Mouse (Mus musculus): ENCODE measurements around the gene Ccdc185. TPM values are rescaled to one million over a fixed set of nuclear protein-coding genes. Genes with fewer than 3 reads are reported as not detected.

Ccdc185 gene
- polyA plus RNA-seq, 1 experiment from 2014 or later, result not detected

- no peak overlapping the region for H3K27ac ChIP-seq (ENCODE audit: low read length)
- no peak overlapping the region for H3K9ac ChIP-seq (replicated peaks; ENCODE audit: low read length)
- H3K4me2 ChIP-seq (replicated peaks; ENCODE audit: low read depth, low read length), result no peak overlapping the region
- H3K36me3 ChIP-seq (ENCODE audit: insufficient read depth, low read length), result no peaks in the 10 kb centered on the region
- no peak overlapping the region for H3K4me3 ChIP-seq (ENCODE audit: low read length)
- H3K4me1 ChIP-seq (ENCODE audit: insufficient read depth, low read length), result no peaks in the 10 kb centered on the region; the same call in 1 of the 2 replicates
- H3K9me3 ChIP-seq (ENCODE audit: low read length), result no peaks in the 10 kb centered on the region
- WGBS, result 83% methylated on average over 8 of the region's 8 CpGs
- ATAC-seq (ENCODE audit: low FRiP score, low TSS enrichment), result no peak
- no peaks in the 10 kb centered on the region for H3K27me3 ChIP-seq (ENCODE audit: insufficient read depth, low read length)
Observed at GRCm38 (mm10) chr1:182753694-182754093, 4.7 kb upstream of the Ccdc185 start.

DNA sequence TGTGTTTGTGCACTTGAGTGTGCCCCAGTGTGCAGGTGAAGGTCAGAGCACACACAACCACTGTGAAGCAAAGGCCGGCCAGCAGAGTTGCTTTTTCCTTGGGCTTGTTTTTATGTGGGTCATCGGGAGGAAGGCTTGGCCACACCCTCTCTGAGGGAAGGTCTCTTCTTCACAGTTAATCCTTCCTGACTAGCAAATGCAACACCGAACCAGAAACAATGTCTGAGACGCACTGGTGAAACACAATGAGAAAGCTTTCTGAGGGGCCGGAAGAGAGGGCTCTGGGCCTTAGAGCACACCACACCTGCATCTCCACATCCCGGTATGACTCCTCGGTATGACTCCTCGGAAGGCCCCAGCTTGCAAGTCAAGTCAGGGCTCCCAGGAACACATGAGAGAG lies 2.3 kb upstream of the Ccdc185 start:
- Histone ChIP-seq H3K27ac (ENCODE audit: low read length) (no peak overlapping the region), H3K27me3 (ENCODE audit: insufficient read depth, low read length) (no peaks in the 10 kb centered on the region), H3K4me2 (replicated peaks; ENCODE audit: low read depth, low read length) (no peak overlapping the region), H3K4me3 (ENCODE audit: low read length) (no peak overlapping the region), H3K36me3 (ENCODE audit: insufficient read depth, low read length) (no peaks in the 10 kb centered on the region), H3K4me1 (ENCODE audit: insufficient read depth, low read length) (no peaks in the 10 kb centered on the region; the same call in 1 of the 2 replicates), H3K9me3 (ENCODE audit: low read length) (no peaks in the 10 kb centered on the region), H3K9ac (replicated peaks; ENCODE audit: low read length) (no peak overlapping the region)
- WGBS, result 82% methylated on average over 8 of the region's 8 CpGs
- ATAC-seq (ENCODE audit: low FRiP score, low TSS enrichment), result no peak

- no peak overlapping the region for H3K27ac ChIP-seq (ENCODE audit: low read length)
- no peaks in the 10 kb centered on the region for H3K36me3 ChIP-seq (ENCODE audit: insufficient read depth, low read length)
- no peaks in the 10 kb centered on the region for H3K4me1 ChIP-seq (ENCODE audit: insufficient read depth, low read length)
- ATAC-seq (ENCODE audit: low FRiP score, low TSS enrichment), result no peak
- H3K4me2 ChIP-seq (replicated peaks; ENCODE audit: low read depth, low read length), result no peak overlapping the region
- H3K9me3 ChIP-seq (ENCODE audit: low read length), result no peaks in the 10 kb centered on the region
- no peak overlapping the region for H3K9ac ChIP-seq (replicated peaks; ENCODE audit: low read length)
- no peak overlapping the region for H3K4me3 ChIP-seq (ENCODE audit: low read length)
- WGBS, result 88% methylated on average over 17 of the region's 17 CpGs
- H3K27me3 ChIP-seq (ENCODE audit: insufficient read depth, low read length), result no peaks in the 10 kb centered on the region
Observed at GRCm38 (mm10) chr1:182747834-182748233, 1.1 kb downstream of the Ccdc185 start.

DNA sequence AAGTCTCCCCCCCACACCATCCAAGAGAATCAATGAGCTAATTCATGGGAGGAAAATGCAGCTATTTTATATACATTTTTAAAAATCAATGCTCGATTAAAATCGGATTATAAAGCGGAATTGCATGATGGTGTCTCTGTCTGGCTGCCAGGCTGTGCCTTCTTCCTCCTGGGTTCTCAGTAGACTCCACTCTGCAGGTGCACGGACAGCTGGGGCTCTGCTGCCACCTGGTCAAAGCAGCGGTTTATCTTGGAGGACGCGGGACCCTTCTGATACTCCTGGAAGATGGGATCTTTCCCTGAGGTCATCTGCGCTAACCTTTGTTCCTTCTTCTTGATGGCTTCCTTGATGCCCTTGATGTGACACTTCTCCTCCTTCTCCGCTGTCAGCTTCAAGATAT lies 1.9 kb downstream of the Ccdc185 start:
- no peak overlapping the region for H3K4me3 ChIP-seq (ENCODE audit: low read length)
- no peak overlapping the region for H3K4me2 ChIP-seq (replicated peaks; ENCODE audit: low read depth, low read length)
- no peak overlapping the region for H3K27ac ChIP-seq (ENCODE audit: low read length)
- H3K4me1 ChIP-seq (ENCODE audit: insufficient read depth, low read length), result no peaks in the 10 kb centered on the region
- no peaks in the 10 kb centered on the region for H3K9me3 ChIP-seq (ENCODE audit: low read length)
- no peak overlapping the region for H3K9ac ChIP-seq (replicated peaks; ENCODE audit: low read length)
- no peak for ATAC-seq (ENCODE audit: low FRiP score, low TSS enrichment)
- 90% methylated on average over 9 of the region's 9 CpGs for WGBS
- H3K36me3 ChIP-seq (ENCODE audit: insufficient read depth, low read length), result no peaks in the 10 kb centered on the region
- H3K27me3 ChIP-seq (ENCODE audit: insufficient read depth, low read length), result no peaks in the 10 kb centered on the region

GRCm38 (mm10) chr1:182735891-182736290 lies 13.1 kb downstream of the Ccdc185 start:
- no peak overlapping the region for H3K9ac ChIP-seq (replicated peaks; ENCODE audit: low read length)
- H3K36me3 ChIP-seq (ENCODE audit: insufficient read depth, low read length), result no peaks in the 10 kb centered on the region
- no peaks in the 10 kb centered on the region for H3K9me3 ChIP-seq (ENCODE audit: low read length)
- ATAC-seq (ENCODE audit: low FRiP score, low TSS enrichment), result no peak
- H3K4me1 ChIP-seq (ENCODE audit: insufficient read depth, low read length), result peaks cover 11% of the 10 kb centered on the region; the same call in 1 of the 2 replicates
- no peaks in the 10 kb centered on the region for H3K27me3 ChIP-seq (ENCODE audit: insufficient read depth, low read length)
- no peak overlapping the region for H3K4me3 ChIP-seq (ENCODE audit: low read length)
- no peak overlapping the region for H3K27ac ChIP-seq (ENCODE audit: low read length)
- WGBS, result 55% methylated on average over 4 of the region's 4 CpGs
- no peak overlapping the region for H3K4me2 ChIP-seq (replicated peaks; ENCODE audit: low read depth, low read length)

GRCm38 (mm10) chr1:182732695-182733094 lies 16.3 kb downstream of the Ccdc185 start:
- 0 out of 2 replicates have a peak overlapping the region, but pooled peaks have one; percentile 4 for H3K4me2 ChIP-seq (replicated peaks; ENCODE audit: low read depth, low read length)

GRCm38 (mm10) chr1:182729002-182729401 lies 20.0 kb downstream of the Ccdc185 start:
- Histone ChIP-seq H3K27me3 (ENCODE audit: insufficient read depth, low read length) (no peaks in the 10 kb centered on the region), H3K9me3 (ENCODE audit: low read length) (no peaks in the 10 kb centered on the region), H3K4me3 (ENCODE audit: low read length) (no peak overlapping the region), H3K4me1 (ENCODE audit: insufficient read depth, low read length) (0 out of 2 replicates have a peak, but pooled peaks cover 4% of the 10 kb centered on the region), H3K4me2 (replicated peaks; ENCODE audit: low read depth, low read length) (no peak overlapping the region), H3K9ac (replicated peaks; ENCODE audit: low read length) (no peak overlapping the region), H3K27ac (ENCODE audit: low read length) (no peak overlapping the region), H3K36me3 (ENCODE audit: insufficient read depth, low read length) (no peaks in the 10 kb centered on the region)
- ATAC-seq (ENCODE audit: low FRiP score, low TSS enrichment), result no peak
- 73% methylated on average over 9 of the region's 9 CpGs for WGBS

More at GRCm38 (mm10) chr1:182732695-182733094, 16.3 kb downstream of the Ccdc185 start:
- no peaks in the 10 kb centered on the region for H3K9me3 ChIP-seq (ENCODE audit: low read length)
- no peaks in the 10 kb centered on the region for H3K36me3 ChIP-seq (ENCODE audit: insufficient read depth, low read length)
- H3K4me3 ChIP-seq (ENCODE audit: low read length), result no peak overlapping the region
- H3K27me3 ChIP-seq (ENCODE audit: insufficient read depth, low read length), result no peaks in the 10 kb centered on the region
- ATAC-seq (ENCODE audit: low FRiP score, low TSS enrichment), result peak; percentile 71; the same call in 1 of the 2 replicates
- H3K27ac ChIP-seq (ENCODE audit: low read length), result peak overlapping the region; percentile 50
- H3K4me1 ChIP-seq (ENCODE audit: insufficient read depth, low read length), result peaks cover 11% of the 10 kb centered on the region; the same call in 1 of the 2 replicates
- H3K9ac ChIP-seq (replicated peaks; ENCODE audit: low read length), result no peak overlapping the region
- 30% methylated on average over 7 of the region's 7 CpGs for whole genome bisulfite sequencing

DNA sequence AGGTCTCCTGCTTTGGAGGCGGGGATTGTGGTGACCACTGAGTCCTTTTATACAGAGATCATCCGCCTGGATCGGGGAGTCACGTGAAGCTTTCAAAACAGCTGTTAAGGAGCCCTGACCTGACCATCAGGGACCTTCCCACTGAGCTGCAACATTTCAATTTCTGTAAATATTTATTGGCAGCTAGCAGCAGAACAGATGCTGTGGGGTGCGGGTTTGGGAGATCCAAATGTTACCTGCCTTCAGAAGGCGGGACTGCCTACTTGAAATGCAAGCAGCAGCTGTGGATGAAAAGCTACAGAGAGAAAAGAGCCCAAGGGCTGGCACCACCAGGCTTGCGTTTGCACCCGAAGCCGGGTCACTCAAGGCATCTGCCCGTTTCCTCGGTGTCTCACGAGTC lies 21.4 kb downstream of the Ccdc185 start:
- H3K4me3 ChIP-seq (ENCODE audit: low read length), result no peak overlapping the region
- H3K9me3 ChIP-seq (ENCODE audit: low read length), result no peaks in the 10 kb centered on the region
- no peak overlapping the region for H3K4me2 ChIP-seq (replicated peaks; ENCODE audit: low read depth, low read length)
- no peaks in the 10 kb centered on the region for H3K27me3 ChIP-seq (ENCODE audit: insufficient read depth, low read length)
- no peak overlapping the region for H3K27ac ChIP-seq (ENCODE audit: low read length)
- H3K9ac ChIP-seq (replicated peaks; ENCODE audit: low read length), result no peak overlapping the region
- no peak for ATAC-seq (ENCODE audit: low FRiP score, low TSS enrichment)
- 0 out of 2 replicates have a peak, but pooled peaks cover 2% of the 10 kb centered on the region for H3K4me1 ChIP-seq (ENCODE audit: insufficient read depth, low read length)
- no peaks in the 10 kb centered on the region for H3K36me3 ChIP-seq (ENCODE audit: insufficient read depth, low read length)
- 64% methylated on average over 12 of the region's 12 CpGs for WGBS

GRCm38 (mm10) chr1:182714236-182714935 lies 34.6 kb downstream of the Ccdc185 start:
- ATAC-seq (ENCODE audit: low FRiP score, low TSS enrichment), result no peak
- Histone ChIP-seq H3K4me2 (replicated peaks; ENCODE audit: low read depth, low read length) (no peak overlapping the region), H3K4me3 (ENCODE audit: low read length) (no peak overlapping the region), H3K9me3 (ENCODE audit: low read length) (no peaks in the 10 kb centered on the region), H3K27ac (ENCODE audit: low read length) (no peak overlapping the region), H3K27me3 (ENCODE audit: insufficient read depth, low read length) (no peaks in the 10 kb centered on the region), H3K36me3 (ENCODE audit: insufficient read depth, low read length) (no peaks in the 10 kb centered on the region), H3K9ac (replicated peaks; ENCODE audit: low read length) (no peak overlapping the region), H3K4me1 (ENCODE audit: insufficient read depth, low read length) (no peaks in the 10 kb centered on the region)
- WGBS, result 55% methylated on average over 6 of the region's 6 CpGs

DNA sequence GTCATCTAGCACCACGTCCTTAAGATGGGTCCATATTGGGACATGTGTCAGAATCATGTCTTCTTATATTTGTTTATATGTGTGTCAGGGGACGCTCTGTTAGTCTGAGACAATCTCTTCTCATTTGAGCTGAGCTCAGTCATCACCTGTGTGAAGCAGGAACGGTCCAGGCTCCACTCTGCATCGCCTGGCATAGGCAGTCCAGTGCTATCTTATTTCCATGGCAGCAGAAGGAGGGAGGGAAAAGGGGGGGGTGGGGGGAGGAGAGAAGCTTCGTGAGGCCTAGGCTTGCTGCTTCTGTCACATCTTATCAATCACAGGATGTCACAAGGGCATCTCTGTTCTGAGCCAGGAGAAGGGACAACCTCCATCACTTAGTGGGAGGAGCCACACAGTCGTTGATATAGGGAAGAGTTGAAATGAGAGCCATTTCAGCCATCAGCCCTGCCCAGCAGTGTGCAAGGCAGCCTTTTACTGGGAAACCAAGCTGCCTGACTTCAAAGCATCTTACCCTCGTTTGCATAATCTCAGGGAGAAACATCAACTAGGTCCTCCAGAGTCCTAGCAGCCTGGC lies 37.5 kb downstream of the Ccdc185 start:
- H3K36me3 ChIP-seq (ENCODE audit: insufficient read depth, low read length), result no peaks in the 10 kb centered on the region
- no peak for ATAC-seq (ENCODE audit: low FRiP score, low TSS enrichment)
- H3K9ac ChIP-seq (replicated peaks; ENCODE audit: low read length), result no peak overlapping the region
- 43% methylated on average over 7 of the region's 7 CpGs for WGBS
- H3K27ac ChIP-seq (ENCODE audit: low read length), result no peak overlapping the region
- H3K27me3 ChIP-seq (ENCODE audit: insufficient read depth, low read length), result no peaks in the 10 kb centered on the region
- H3K4me3 ChIP-seq (ENCODE audit: low read length), result no peak overlapping the region
- H3K4me2 ChIP-seq (replicated peaks; ENCODE audit: low read depth, low read length), result no peak overlapping the region
- H3K9me3 ChIP-seq (ENCODE audit: low read length), result peaks cover 11% of the 10 kb centered on the region; the same call in 1 of the 2 replicates
- no peaks in the 10 kb centered on the region for H3K4me1 ChIP-seq (ENCODE audit: insufficient read depth, low read length)

Data from kidney, embryonic 16.5 days (tissue).